Mouse (Mus musculus) urinary bladder, postnatal 14 days (tissue): Measurements from ENCODE around the gene Nod1.

Experiments used
- DNase-seq: peaks from one replicate; pipeline ENCODE4 v3.0.0; 2021; ENCODE audit warnings: low spot score

Gene Nod1

GRCm38 (mm10) chr6:54883424-54883823, 89.0 kb downstream of the Nod1 start:
- DNase-seq, result no peak

- no peak for DNase-seq
Measured at GRCm38 (mm10) chr6:54880086-54880485, 92.3 kb downstream of the Nod1 start.

- no peak for DNase-seq
Measured at GRCm38 (mm10) chr6:54878546-54878945, 93.9 kb downstream of the Nod1 start.

- DNase-seq, result no peak
Measured at GRCm38 (mm10) chr6:54877651-54878050, 94.8 kb downstream of the Nod1 start.

GRCm38 (mm10) chr6:54876782-54877181, 95.6 kb downstream of the Nod1 start:
- no peak for DNase-seq
